Mouse (Mus musculus) brain, embryonic 18.5 days (tissue): ENCODE data around the gene Opn1sw.

Source experiments
- DNase-seq: peaks from one replicate; pipeline ENCODE4 v3.0.0-alpha.2; 2012; ENCODE audit warnings: low read depth, low spot score

Gene Opn1sw

GRCm38 (mm10) chr6:29388052-29388518 lies at the start of gene Opn1sw:
Opn1sw (minus strand) TSS chr6:29388468.
- no peak for DNase-seq

- DNase-seq, result no peak
Observed at GRCm38 (mm10) chr6:29436461-29436934, 48.2 kb upstream of the Opn1sw start.

- DNase-seq, result no peak
Observed at GRCm38 (mm10) chr6:29435940-29436451, 47.7 kb upstream of the Opn1sw start.

- DNase-seq, result no peak
Observed at GRCm38 (mm10) chr6:29434911-29435691, 46.8 kb upstream of the Opn1sw start.

GRCm38 (mm10) chr6:29433804-29434795 lies 45.8 kb upstream of the Opn1sw start:
- DNase-seq, result no peak

GRCm38 (mm10) chr6:29433038-29433803 lies 45.0 kb upstream of the Opn1sw start, which contains the start of gene Flnc:
Flnc (plus strand) TSS chr6:29433256.
- DNase-seq, result no peak

GRCm38 (mm10) chr6:29432676-29433037 lies 44.4 kb upstream of the Opn1sw start:
- no peak for DNase-seq

GRCm38 (mm10) chr6:29432156-29432555 lies 43.9 kb upstream of the Opn1sw start:
- DNase-seq, result no peak

- DNase-seq, result no peak
Observed at GRCm38 (mm10) chr6:29431473-29431872, 43.2 kb upstream of the Opn1sw start.

- DNase-seq, result no peak
Observed at GRCm38 (mm10) chr6:29430681-29431420, 42.6 kb upstream of the Opn1sw start.

GRCm38 (mm10) chr6:29428171-29428570 lies 39.9 kb upstream of the Opn1sw start:
- DNase-seq, result no peak

- no peak for DNase-seq
Observed at GRCm38 (mm10) chr6:29426331-29426730, 38.1 kb upstream of the Opn1sw start.

GRCm38 (mm10) chr6:29425118-29425517 lies 36.9 kb upstream of the Opn1sw start:
- DNase-seq, result no peak

GRCm38 (mm10) chr6:29420596-29420995 lies 32.3 kb upstream of the Opn1sw start:
- no peak for DNase-seq

GRCm38 (mm10) chr6:29415446-29415845 lies 27.2 kb upstream of the Opn1sw start:
- no peak for DNase-seq

GRCm38 (mm10) chr6:29406412-29406811 lies 18.1 kb upstream of the Opn1sw start:
- DNase-seq, result no peak

GRCm38 (mm10) chr6:29402693-29403342 lies 14.6 kb upstream of the Opn1sw start:
- no peak for DNase-seq

GRCm38 (mm10) chr6:29399851-29400250 lies 11.6 kb upstream of the Opn1sw start:
- no peak for DNase-seq

GRCm38 (mm10) chr6:29397575-29397974 lies 9.3 kb upstream of the Opn1sw start:
- no peak for DNase-seq
